Mouse (Mus musculus): ENCODE data around the gene Gipc1. TPM values are rescaled to one million over a fixed set of nuclear protein-coding genes. Genes with fewer than 3 reads are reported as not detected.
A peak's percentile ranks its signal among the peaks of the same experiment; 100 is the strongest.

The Gipc1 gene
- polyA plus RNA-seq, 1 experiment from 2014 or later = 184 TPM

GRCm38 (mm10) chr8:83632083-83632707, 20.3 kb upstream of the Gipc1 start:
- no peak for ATAC-seq (ENCODE audit: low FRiP score)
- Histone ChIP-seq H3K9me3 (ENCODE audit: control insufficient read depth, low read length) (peaks cover 4% of the 10 kb centered on the region; the same call in 1 of the 2 replicates), H3K4me3 (ENCODE audit: low read depth, low read length) (no peak overlapping the region), H3K4me2 (no peak overlapping the region), H3K4me1 (ENCODE audit: control insufficient read depth, insufficient read depth, low read length) (no peaks in the 10 kb centered on the region), H3K27ac (ENCODE audit: low read depth, low read length) (no peak overlapping the region), H3K9ac (ENCODE audit: low read length) (no peak overlapping the region), H3K36me3 (ENCODE audit: control insufficient read depth, insufficient read depth, low read length) (no peaks in the 10 kb centered on the region), H3K27me3 (ENCODE audit: control insufficient read depth, insufficient read depth, low read length) (no peaks in the 10 kb centered on the region)
- 86% methylated on average over 7 of the region's 7 CpGs for WGBS
- DNase-seq (ENCODE audit: low spot score, missing footprints) = no peak

GRCm38 (mm10) chr8:83638856-83639255, 13.6 kb upstream of the Gipc1 start:
- ATAC-seq (ENCODE audit: low FRiP score) = no peak
- Histone ChIP-seq H3K4me3 (ENCODE audit: low read depth, low read length) (no peak overlapping the region), H3K9ac (ENCODE audit: low read length) (no peak overlapping the region), H3K4me1 (ENCODE audit: control insufficient read depth, insufficient read depth, low read length) (no peaks in the 10 kb centered on the region), H3K4me2 (no peak overlapping the region), H3K36me3 (ENCODE audit: control insufficient read depth, insufficient read depth, low read length) (no peaks in the 10 kb centered on the region), H3K27ac (ENCODE audit: low read depth, low read length) (no peak overlapping the region), H3K27me3 (ENCODE audit: control insufficient read depth, insufficient read depth, low read length) (no peaks in the 10 kb centered on the region), H3K9me3 (ENCODE audit: control insufficient read depth, low read length) (peaks cover 4% of the 10 kb centered on the region; the same call in 1 of the 2 replicates)
- WGBS = 77% methylated on average over 4 of the region's 4 CpGs
- DNase-seq (ENCODE audit: low spot score, missing footprints) = no peak

DNA sequence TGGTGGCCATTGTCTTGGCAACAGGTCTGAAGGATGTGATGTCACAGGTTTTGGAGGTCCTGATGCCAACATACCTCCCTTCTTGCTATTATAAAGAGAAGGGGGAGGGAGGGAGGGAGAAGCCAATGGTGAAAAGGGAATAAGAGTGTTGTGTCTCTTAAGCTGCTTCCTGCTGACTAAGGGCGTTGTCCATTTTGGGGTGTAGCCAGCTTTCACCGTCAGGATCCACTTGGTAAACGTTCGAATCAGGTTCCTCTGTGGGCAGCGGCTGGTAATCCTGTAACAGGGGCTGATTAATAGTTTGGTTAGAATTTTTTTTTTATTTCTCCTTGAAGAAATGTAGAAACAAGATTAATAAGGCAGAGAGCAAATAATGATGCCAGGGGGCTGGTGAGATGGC, 12.8 kb upstream of the Gipc1 start:
- Histone ChIP-seq H3K27ac (ENCODE audit: low read depth, low read length) (no peak overlapping the region), H3K9ac (ENCODE audit: low read length) (no peak overlapping the region), H3K36me3 (ENCODE audit: control insufficient read depth, insufficient read depth, low read length) (no peaks in the 10 kb centered on the region), H3K9me3 (ENCODE audit: control insufficient read depth, low read length) (peaks cover 4% of the 10 kb centered on the region; the same call in 1 of the 2 replicates), H3K4me2 (no peak overlapping the region), H3K4me1 (ENCODE audit: control insufficient read depth, insufficient read depth, low read length) (no peaks in the 10 kb centered on the region), H3K4me3 (ENCODE audit: low read depth, low read length) (no peak overlapping the region), H3K27me3 (ENCODE audit: control insufficient read depth, insufficient read depth, low read length) (no peaks in the 10 kb centered on the region)
- DNase-seq (ENCODE audit: low spot score, missing footprints) = no peak
- no peak for ATAC-seq (ENCODE audit: low FRiP score)
- 72% methylated on average over 5 of the region's 5 CpGs for WGBS

- DNase-seq (ENCODE audit: low spot score, missing footprints) = no peak
- H3K4me1 ChIP-seq (ENCODE audit: control insufficient read depth, insufficient read depth, low read length) = peaks cover 4% of the 10 kb centered on the region; the same call in 1 of the 2 replicates
- no peak overlapping the region for H3K27ac ChIP-seq (ENCODE audit: low read depth, low read length)
- no peaks in the 10 kb centered on the region for H3K36me3 ChIP-seq (ENCODE audit: control insufficient read depth, insufficient read depth, low read length)
- no peak overlapping the region for H3K9ac ChIP-seq (ENCODE audit: low read length)
- H3K27me3 ChIP-seq (ENCODE audit: control insufficient read depth, insufficient read depth, low read length) = no peaks in the 10 kb centered on the region
- no peak overlapping the region for H3K4me2 ChIP-seq
- WGBS = 92% methylated on average over 11 of the region's 11 CpGs
- no peaks in the 10 kb centered on the region for H3K9me3 ChIP-seq (ENCODE audit: control insufficient read depth, low read length)
- no peak overlapping the region for H3K4me3 ChIP-seq (ENCODE audit: low read depth, low read length)
- ATAC-seq (ENCODE audit: low FRiP score) = no peak
Measured at GRCm38 (mm10) chr8:83647511-83647910, 5.0 kb upstream of the Gipc1 start.

- H3K4me2 ChIP-seq = no peak overlapping the region
- H3K4me3 ChIP-seq (ENCODE audit: low read depth, low read length) = no peak overlapping the region
- H3K27ac ChIP-seq (ENCODE audit: low read depth, low read length) = no peak overlapping the region
- H3K27me3 ChIP-seq (ENCODE audit: control insufficient read depth, insufficient read depth, low read length) = no peaks in the 10 kb centered on the region
- no peaks in the 10 kb centered on the region for H3K9me3 ChIP-seq (ENCODE audit: control insufficient read depth, low read length)
- WGBS = 89% methylated on average over 4 of the region's 4 CpGs
- DNase-seq (ENCODE audit: low spot score, missing footprints) (no peak), ATAC-seq (ENCODE audit: low FRiP score) (no peak)
- H3K4me1 ChIP-seq (ENCODE audit: control insufficient read depth, insufficient read depth, low read length) = peaks cover 4% of the 10 kb centered on the region; the same call in 1 of the 2 replicates
- H3K9ac ChIP-seq (ENCODE audit: low read length) = no peak overlapping the region
- H3K36me3 ChIP-seq (ENCODE audit: control insufficient read depth, insufficient read depth, low read length) = no peaks in the 10 kb centered on the region
Measured at GRCm38 (mm10) chr8:83648031-83648430, 4.4 kb upstream of the Gipc1 start.

- H3K4me3 ChIP-seq (ENCODE audit: low read depth, low read length) = no peak overlapping the region
- ATAC-seq (ENCODE audit: low FRiP score) (no peak), DNase-seq (ENCODE audit: low spot score, missing footprints) (no peak)
- 93% methylated on average over 6 of the region's 6 CpGs for WGBS
- H3K4me1 ChIP-seq (ENCODE audit: control insufficient read depth, insufficient read depth, low read length) = peaks cover 14% of the 10 kb centered on the region
- H3K9ac ChIP-seq (ENCODE audit: low read length) = no peak overlapping the region
- no peaks in the 10 kb centered on the region for H3K9me3 ChIP-seq (ENCODE audit: control insufficient read depth, low read length)
- H3K27ac ChIP-seq (ENCODE audit: low read depth, low read length) = no peak overlapping the region
- H3K36me3 ChIP-seq (ENCODE audit: control insufficient read depth, insufficient read depth, low read length) = no peaks in the 10 kb centered on the region
- H3K4me2 ChIP-seq = no peak overlapping the region
- no peaks in the 10 kb centered on the region for H3K27me3 ChIP-seq (ENCODE audit: control insufficient read depth, insufficient read depth, low read length)
Measured at GRCm38 (mm10) chr8:83649699-83650098, 2.8 kb upstream of the Gipc1 start.

DNA sequence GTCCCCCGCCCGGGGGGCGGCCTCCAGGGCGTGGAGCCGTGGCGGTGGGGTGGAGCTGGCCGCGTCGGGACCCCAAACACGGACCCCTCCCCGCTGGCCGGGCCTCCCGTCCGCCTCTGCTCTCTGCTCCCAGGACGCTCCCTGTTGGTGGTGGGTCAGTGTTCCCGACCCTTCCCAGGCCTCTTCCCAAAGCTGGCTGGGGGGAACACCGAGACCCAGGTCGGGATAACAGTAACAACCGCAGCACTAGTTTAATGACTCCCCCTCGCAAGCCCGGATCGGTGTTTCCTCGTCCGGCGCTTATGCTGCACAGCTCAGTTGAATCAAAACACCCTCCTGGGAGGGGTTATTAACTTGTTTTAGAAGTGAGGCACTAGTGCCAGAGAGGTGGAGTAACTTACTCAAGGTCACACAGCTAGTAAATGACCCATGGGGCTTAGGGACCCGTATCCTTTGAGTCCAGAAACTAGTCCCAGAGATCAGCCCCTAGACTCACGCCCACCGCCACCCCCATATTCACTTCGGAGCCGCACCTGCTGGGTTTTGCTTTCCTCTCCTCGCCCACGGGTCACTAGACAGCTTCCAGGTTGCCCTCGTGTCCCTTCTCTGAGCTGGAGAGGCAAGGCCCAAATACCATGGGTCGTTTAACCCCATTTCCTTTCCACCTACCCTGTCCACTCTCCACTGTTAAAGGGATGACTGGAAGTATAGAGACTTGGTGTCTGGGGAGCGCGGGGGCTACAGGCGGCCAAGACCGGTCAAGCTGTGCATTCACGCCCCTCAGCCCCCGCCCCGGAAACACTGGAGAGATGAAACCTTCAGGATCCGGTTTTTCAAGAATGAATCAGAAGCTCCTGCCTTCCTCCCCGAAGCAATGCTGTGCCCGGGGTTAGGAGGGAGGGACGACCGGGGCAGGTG, 526 bp downstream of the Gipc1 start:
- Histone ChIP-seq H3K9ac (ENCODE audit: low read length) (peak overlapping the region; percentile 88), H3K27me3 (ENCODE audit: control insufficient read depth, insufficient read depth, low read length) (no peaks in the 10 kb centered on the region), H3K4me3 (ENCODE audit: low read depth, low read length) (peak overlapping the region; percentile 72), H3K9me3 (ENCODE audit: control insufficient read depth, low read length) (no peaks in the 10 kb centered on the region), H3K27ac (ENCODE audit: low read depth, low read length) (peak overlapping the region; percentile 9; the same call in 1 of the 2 replicates), H3K4me2 (peak overlapping the region; percentile 92), H3K4me1 (ENCODE audit: control insufficient read depth, insufficient read depth, low read length) (peaks cover 14% of the 10 kb centered on the region), H3K36me3 (ENCODE audit: control insufficient read depth, insufficient read depth, low read length) (no peaks in the 10 kb centered on the region)
- ATAC-seq (ENCODE audit: low FRiP score) (peak; percentile 0; the same call in 1 of the 2 replicates), DNase-seq (ENCODE audit: low spot score, missing footprints) (no peak)
- 4% methylated on average over 46 of the region's 46 CpGs for WGBS

DNA sequence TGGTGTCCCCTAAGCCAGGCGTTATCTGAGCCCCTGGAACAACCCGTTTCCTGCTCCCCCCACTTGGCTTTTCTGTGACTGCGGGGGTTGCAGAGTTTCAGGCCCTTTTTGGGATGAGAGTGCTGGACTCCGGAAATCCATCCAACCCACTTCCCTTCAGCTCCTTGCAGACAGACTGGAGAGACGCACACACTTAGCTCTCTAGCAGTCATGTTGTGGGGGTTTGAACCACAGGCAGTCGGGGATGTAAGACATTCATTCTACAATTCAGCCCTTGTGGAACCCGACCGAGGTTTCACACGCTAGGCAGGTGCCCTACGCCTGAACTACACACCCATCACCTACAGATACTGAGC, 1.2 kb downstream of the Gipc1 start:
- no peaks in the 10 kb centered on the region for H3K9me3 ChIP-seq (ENCODE audit: control insufficient read depth, low read length)
- H3K4me1 ChIP-seq (ENCODE audit: control insufficient read depth, insufficient read depth, low read length) = peaks cover 14% of the 10 kb centered on the region
- ATAC-seq (ENCODE audit: low FRiP score) = no peak
- WGBS = 54% methylated on average over 10 of the region's 10 CpGs
- H3K9ac ChIP-seq (ENCODE audit: low read length) = peak overlapping the region; percentile 88
- H3K36me3 ChIP-seq (ENCODE audit: control insufficient read depth, insufficient read depth, low read length) = no peaks in the 10 kb centered on the region
- no peak overlapping the region for H3K27ac ChIP-seq (ENCODE audit: low read depth, low read length)
- H3K27me3 ChIP-seq (ENCODE audit: control insufficient read depth, insufficient read depth, low read length) = no peaks in the 10 kb centered on the region
- DNase-seq (ENCODE audit: low spot score, missing footprints) = no peak
- H3K4me2 ChIP-seq = peak overlapping the region; percentile 92
- peak overlapping the region; percentile 72 for H3K4me3 ChIP-seq (ENCODE audit: low read depth, low read length)

- no peak overlapping the region for H3K27ac ChIP-seq (ENCODE audit: low read depth, low read length)
- no peak overlapping the region for H3K4me2 ChIP-seq
- WGBS = 92% methylated on average over 6 of the region's 6 CpGs
- DNase-seq (ENCODE audit: low spot score, missing footprints) (no peak), ATAC-seq (ENCODE audit: low FRiP score) (no peak)
- peaks cover 14% of the 10 kb centered on the region for H3K4me1 ChIP-seq (ENCODE audit: control insufficient read depth, insufficient read depth, low read length)
- no peak overlapping the region for H3K4me3 ChIP-seq (ENCODE audit: low read depth, low read length)
- H3K9me3 ChIP-seq (ENCODE audit: control insufficient read depth, low read length) = no peaks in the 10 kb centered on the region
- H3K27me3 ChIP-seq (ENCODE audit: control insufficient read depth, insufficient read depth, low read length) = no peaks in the 10 kb centered on the region
- H3K36me3 ChIP-seq (ENCODE audit: control insufficient read depth, insufficient read depth, low read length) = no peaks in the 10 kb centered on the region
- no peak overlapping the region for H3K9ac ChIP-seq (ENCODE audit: low read length)
Measured at GRCm38 (mm10) chr8:83654725-83655124, 2.2 kb downstream of the Gipc1 start.

All from midbrain, embryonic 11.5 days (tissue).